Mouse (Mus musculus): ENCODE measurements around the gene Gm49380.

DNA sequence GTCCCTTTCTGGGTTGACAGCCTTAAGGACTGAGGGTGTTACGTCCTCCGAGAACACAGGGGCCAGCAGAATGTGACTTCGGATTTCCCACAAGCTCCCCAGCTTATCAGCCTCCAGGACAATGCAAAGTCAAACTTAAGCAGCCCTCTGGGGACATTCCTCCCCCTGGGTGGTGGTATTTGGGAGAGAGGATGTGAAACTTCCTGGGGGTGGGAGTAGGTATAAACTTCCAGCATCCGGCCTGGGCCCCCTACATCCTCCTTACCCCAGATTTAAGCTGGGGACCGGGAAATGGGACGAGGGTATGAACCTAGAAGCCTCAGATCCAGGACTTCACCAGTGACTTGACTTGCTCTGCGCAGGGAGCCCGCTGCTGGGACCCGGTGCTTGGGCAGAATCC is 16.3 kb upstream of the Gm49380 start:
- TF ChIP-seq POLR2A (IDR thresholded peaks at IDR 0.05; ENCODE audit: extremely low read depth, insufficient read depth, low read length) (no peak), CTCF (IDR thresholded peaks at IDR 0.05; ENCODE audit: extremely low read depth, insufficient read depth, low read length) (no peak)
